Mouse (Mus musculus) cerebellum, adult 2 months (tissue): ENCODE data around the gene Thap4.

ENCODE experiments used
- CTCF ChIP-seq: fragments of 200-500 bp; IDR thresholded peaks from 2 replicates; pipeline ENCODE4 v1.5.1; 2011; ENCODE audit warnings: low read depth, mild to moderate bottlenecking, control low read depth, low read length, moderate library complexity, borderline replicate concordance; ENCODE audit not compliant: insufficient read depth
- POLR2A ChIP-seq: fragments of 200-500 bp; IDR thresholded peaks from 2 replicates; pipeline ENCODE4 v1.6.1; 2011; ENCODE audit warnings: low read length, control low read depth, borderline replicate concordance; ENCODE audit not compliant: insufficient read depth

DNA sequence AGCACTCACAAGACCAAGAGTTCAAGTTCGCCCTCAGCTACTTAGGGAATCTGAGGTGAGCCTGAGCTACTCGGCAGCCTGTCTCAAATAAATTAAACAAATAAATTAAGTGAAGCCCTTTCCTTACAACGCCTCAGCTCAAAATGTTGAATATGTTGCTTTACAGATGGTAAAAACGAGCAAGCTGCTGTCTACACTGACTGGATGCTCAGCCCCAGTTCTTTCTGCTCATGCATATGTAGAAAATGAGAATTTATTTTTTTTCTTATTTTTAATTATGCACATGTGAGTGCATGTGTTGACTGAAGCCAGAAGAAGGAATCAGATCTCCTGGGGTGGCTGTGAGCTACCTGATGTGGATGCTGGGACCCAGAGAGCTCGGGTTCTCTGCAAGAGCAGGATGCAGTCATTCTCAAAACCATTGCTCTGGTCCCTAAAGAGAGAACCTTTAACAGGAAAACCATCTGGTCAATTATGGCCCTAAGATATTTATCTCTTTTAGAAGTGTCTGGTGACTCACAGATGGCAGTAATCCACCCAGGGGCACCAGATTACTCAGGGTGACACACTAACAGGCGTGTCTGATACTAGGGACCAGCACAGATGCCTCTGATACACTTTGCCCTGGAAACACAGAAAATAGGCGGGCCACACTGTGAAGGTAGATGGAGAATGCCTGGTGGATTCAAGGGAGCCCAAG lies 98.2 kb downstream of the Thap4 start:
- TF ChIP-seq CTCF (no peak), POLR2A (no peak)
